10 mouse cellular contexts compared by ENCODE assay signal in the genomic region with DNA sequence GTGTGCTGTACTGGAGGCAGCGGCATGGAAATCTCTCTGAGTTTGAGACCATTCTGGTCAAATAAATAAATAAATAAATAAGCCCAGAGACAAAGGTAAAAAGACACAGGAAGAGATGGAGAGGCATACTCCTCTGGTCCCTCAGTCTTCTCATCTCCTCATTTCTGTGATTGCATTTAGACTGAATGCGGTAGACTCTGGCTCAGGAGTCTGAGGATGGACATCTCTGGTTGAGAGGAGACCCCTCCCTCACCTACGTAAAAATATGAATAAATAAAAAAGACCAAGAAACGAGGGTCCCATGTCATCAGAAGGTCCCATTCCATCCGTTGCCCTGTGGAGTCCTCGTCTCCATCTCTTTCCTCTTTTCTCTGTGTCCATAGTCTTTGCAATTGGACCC. TPM values are rescaled to one million over a fixed set of nuclear protein-coding genes. Genes with fewer than 3 reads are reported as not detected.
DNase-seq lines count a peak whose midpoint lies in the region; ATAC-seq and TF ChIP-seq lines count a peak whose summit lies in the region.
"Had no signal": no experiment of that assay in that cellular context is flagged by ENCODE, and none has a peak within 500 bp of the region (broad histone marks: within the 10 kb centered on the region; RNA-seq: fewer than 3 reads in every experiment).

No protein-coding gene starts in this region.

- ATAC-seq in forebrain, embryonic 14.5 days, result peak; percentile 42
- ATAC-seq in limb, embryonic 13.5 days (ENCODE audit: low FRiP score, low read depth), result no peak

- DNase-seq in left cerebral cortex, adult 2 months (ENCODE audit: extremely low spot score in 1 of 2, low spot score in 2 of 2), result no peak
- DNase-seq in left cerebral cortex, postnatal 36 days (ENCODE audit: low spot score in 2 of 2), result no peak
- DNase-seq in forebrain, embryonic 14.5 days (ENCODE audit: low spot score), result no peak
- DNase-seq in cerebellum, adult 11-12 months, result no peak
- no peak for DNase-seq in left cerebral cortex, postnatal 4 days

- TF ChIP-seq POLR2A in olfactory bulb, adult 2 months (IDR thresholded peaks at IDR 0.05; ENCODE audit: insufficient read depth, low read depth, low read length), result no peak

- peak overlapping the region; percentile 69 for H3K9ac ChIP-seq in forebrain, embryonic 14.5 days (ENCODE audit: low read length)
- no peak overlapping the region for H3K9ac ChIP-seq in limb, embryonic 13.5 days

- H3K36me3 ChIP-seq in forebrain, embryonic 14.5 days (ENCODE audit: control insufficient read depth, insufficient read depth, low read length), result no peaks in the 10 kb centered on the region
- no peaks in the 10 kb centered on the region for H3K36me3 ChIP-seq in limb, embryonic 13.5 days

- H3K4me1 ChIP-seq in forebrain, embryonic 14.5 days (ENCODE audit: control insufficient read depth, insufficient read depth, low read length), result peaks cover 7% of the 10 kb centered on the region; the same call in 1 of the 2 replicates
- peaks cover 8% of the 10 kb centered on the region; the same call in 1 of the 2 replicates for H3K4me1 ChIP-seq in limb, embryonic 13.5 days
- peaks cover 12% of the 10 kb centered on the region for H3K4me1 ChIP-seq in olfactory bulb, adult 2 months (ENCODE audit: control insufficient read depth, insufficient read depth, low read length)

- intact Hi-C loops in left cerebral cortex, adult 2 months (cut with DNase I), result loop anchor here (1.0 kb wide), 1 partner anchor 20 kb away; a partner anchor contains a TSS
- intact Hi-C loops in left cerebral cortex, postnatal 36 days (cut with DNase I), result loop anchor here (2.0 kb wide), 1 partner anchor 20 kb away; a partner anchor contains a TSS
- intact Hi-C loops in left cerebral cortex, postnatal 4 days (cut with DNase I), result no loop called here

- peak overlapping the region; percentile 62 for H3K4me2 ChIP-seq in forebrain, embryonic 14.5 days (ENCODE audit: low read length)
- peak overlapping the region; percentile 53 for H3K4me2 ChIP-seq in limb, embryonic 13.5 days (replicated peaks)

- peak overlapping the region; percentile 80 for H3K4me3 ChIP-seq in left cerebral cortex, adult 2 months
- H3K4me3 ChIP-seq in forebrain, embryonic 14.5 days (ENCODE audit: low read depth, low read length), result peak overlapping the region; percentile 55
- H3K4me3 ChIP-seq in limb, embryonic 13.5 days, result peak overlapping the region; percentile 19
- H3K4me3 ChIP-seq in olfactory bulb, adult 2 months (ENCODE audit: insufficient read depth, low read depth, low read length), result peak overlapping the region; percentile 89

- TF ChIP-seq CTCF in left cerebral cortex, adult 2 months (IDR thresholded peaks at IDR 0.05), result no peak
- TF ChIP-seq CTCF in olfactory bulb, adult 2 months (IDR thresholded peaks at IDR 0.05; ENCODE audit: insufficient read depth, low read depth, low read length), result no peak

- WGBS in forebrain, embryonic 14.5 days, result 23% methylated on average over 6 of the region's 6 CpGs
- WGBS in limb, embryonic 13.5 days, result 32% methylated on average over 6 of the region's 6 CpGs
- 14% methylated on average over 6 of the region's 6 CpGs for WGBS in olfactory bulb, adult 2 months

- H3K27me3 ChIP-seq in forebrain, embryonic 14.5 days (replicated peaks; ENCODE audit: control insufficient read depth, insufficient read depth, low read length), result no peaks in the 10 kb centered on the region
- H3K27me3 ChIP-seq in limb, embryonic 13.5 days, result peaks cover 19% of the 10 kb centered on the region

- no peaks in the 10 kb centered on the region for H3K9me3 ChIP-seq in forebrain, embryonic 14.5 days (replicated peaks; ENCODE audit: control insufficient read depth, low read length)
- no peaks in the 10 kb centered on the region for H3K9me3 ChIP-seq in limb, embryonic 13.5 days

- H3K27ac ChIP-seq in left cerebral cortex, adult 2 months, result peak overlapping the region; percentile 86
- H3K27ac ChIP-seq in forebrain, embryonic 14.5 days (ENCODE audit: low read depth, low read length), result peak overlapping the region; percentile 54; the same call in 1 of the 2 replicates
- no peak overlapping the region for H3K27ac ChIP-seq in limb, embryonic 13.5 days
- peak overlapping the region; percentile 9; the same call in 1 of the 2 replicates for H3K27ac ChIP-seq in olfactory bulb, adult 2 months (ENCODE audit: insufficient read depth, low read depth, low read length)

RNA-seq across cellular contexts. Expression of a gene that starts 0.3 kb away (rescaled TPM):
- total RNA-seq in left cerebral cortex, adult 2 months (2021), result 100 to 1,000 TPM; 103 to 111 TPM
- total RNA-seq in left cerebral cortex, postnatal 36 days (2021), result 100 to 1,000 TPM; 109 to 115 TPM
- 184 and 201 TPM in 2 replicates for polyA plus RNA-seq in forebrain, embryonic 14.5 days (2014; fragmentation: Nextera tagmentation; extraction: Ambion mirVana)
- 0.45 and 0.93 TPM in 2 replicates for polyA plus RNA-seq in limb, embryonic 13.5 days (2015; fragmentation: Nextera tagmentation; extraction: Ambion mirVana)
- polyA plus RNA-seq in olfactory bulb, adult 2 months (2012; ENCODE audit: insufficient read depth, insufficient read length, low replicate concordance, missing spikeins), result not detected in 2 replicates
- total RNA-seq in left cerebral cortex, postnatal 4 days (2021), result 100 to 1,000 TPM; 151 to 176 TPM
- total RNA-seq: neutrophil, adult 5-6 weeks had no signal

RNA-seq across cellular contexts. Expression of a gene that starts 16.6 kb away (rescaled TPM):
- 10 to 100 TPM; 13.2 to 14.9 TPM for total RNA-seq in left cerebral cortex, adult 2 months (2021)
- total RNA-seq in left cerebral cortex, postnatal 36 days (2021), result 10 to 100 TPM; 10.4 to 10.9 TPM
- polyA plus RNA-seq in forebrain, embryonic 14.5 days (2014; fragmentation: Nextera tagmentation; extraction: Ambion mirVana), result 1.8 and 1.9 TPM in 2 replicates
- polyA plus RNA-seq in limb, embryonic 13.5 days (2015; fragmentation: Nextera tagmentation; extraction: Ambion mirVana), result 0.32 and 0.38 TPM in 2 replicates
- polyA plus RNA-seq in olfactory bulb, adult 2 months (2012; ENCODE audit: insufficient read depth, insufficient read length, low replicate concordance, missing spikeins), result not detected in 2 replicates
- total RNA-seq in left cerebral cortex, postnatal 4 days (2021), result 10 to 100 TPM; 28.3 to 28.8 TPM
- total RNA-seq: neutrophil, adult 5-6 weeks had no signal

RNA-seq across cellular contexts. Expression of a gene that starts 19.7 kb away (rescaled TPM):
- total RNA-seq in left cerebral cortex, adult 2 months (2021), result 100 to 1,000 TPM; 570 to 583 TPM
- total RNA-seq in left cerebral cortex, postnatal 36 days (2021), result 100 to 1,000 TPM; 582 to 667 TPM
- 598 and 644 TPM in 2 replicates for polyA plus RNA-seq in forebrain, embryonic 14.5 days (2014; fragmentation: Nextera tagmentation; extraction: Ambion mirVana)
- polyA plus RNA-seq in limb, embryonic 13.5 days (2015; fragmentation: Nextera tagmentation; extraction: Ambion mirVana), result 343 and 352 TPM in 2 replicates
- not detected in 2 replicates for polyA plus RNA-seq in olfactory bulb, adult 2 months (2012; ENCODE audit: insufficient read depth, insufficient read length, low replicate concordance, missing spikeins)
- 1,000 to 10,000 TPM; 1,140 to 1,206 TPM for total RNA-seq in left cerebral cortex, postnatal 4 days (2021)

RNA-seq across cellular contexts. Expression of a gene that starts 20.0 kb away (rescaled TPM):
- total RNA-seq in left cerebral cortex, adult 2 months (2021), result not detected
- not detected for total RNA-seq in left cerebral cortex, postnatal 36 days (2021)
- polyA plus RNA-seq in forebrain, embryonic 14.5 days (2014; fragmentation: Nextera tagmentation; extraction: Ambion mirVana), result not detected in 2 replicates
- polyA plus RNA-seq in limb, embryonic 13.5 days (2015; fragmentation: Nextera tagmentation; extraction: Ambion mirVana), result 0.78 and 0.86 TPM in 2 replicates
- polyA plus RNA-seq in olfactory bulb, adult 2 months (2012; ENCODE audit: insufficient read depth, insufficient read length, low replicate concordance, missing spikeins), result not detected in 2 replicates
- not detected for total RNA-seq in left cerebral cortex, postnatal 4 days (2021)
- total RNA-seq: gastrocnemius, postnatal 10 days; MEL; neutrophil, adult 5-6 weeks had no signal

RNA-seq across cellular contexts. Expression of a gene that starts 34.7 kb away (rescaled TPM):
- 10 to 100 TPM; 58.1 to 59.9 TPM for total RNA-seq in left cerebral cortex, adult 2 months (2021)
- total RNA-seq in left cerebral cortex, postnatal 36 days (2021), result 10 to 100 TPM; 43.8 to 63.2 TPM
- polyA plus RNA-seq in forebrain, embryonic 14.5 days (2014; fragmentation: Nextera tagmentation; extraction: Ambion mirVana), result 11.5 and 13.0 TPM in 2 replicates
- polyA plus RNA-seq in limb, embryonic 13.5 days (2015; fragmentation: Nextera tagmentation; extraction: Ambion mirVana), result 16.1 and 16.7 TPM in 2 replicates
- polyA plus RNA-seq in olfactory bulb, adult 2 months (2012; ENCODE audit: insufficient read depth, insufficient read length, low replicate concordance, missing spikeins), result not detected in 2 replicates
- total RNA-seq in left cerebral cortex, postnatal 4 days (2021), result 10 to 100 TPM; 56.5 to 63.6 TPM

Comparison
In these comparisons a context has a peak if more than half of its experiments do, and no peak if none do; other contexts are left out.
1. H3K4me3 ChIP-seq: peak in every context shown above with its lines; median percentile 89 in olfactory bulb, adult 2 months; 80 in left cerebral cortex, adult 2 months; 55 in forebrain, embryonic 14.5 days; 19 in limb, embryonic 13.5 days.